Mouse (Mus musculus) embryonic facial prominence, embryonic 11.5 days (tissue): Measurements from ENCODE around the gene Gpha2. TPM values are rescaled to one million over a fixed set of nuclear protein-coding genes. Genes with fewer than 3 reads are reported as not detected.

Experiments
- ATAC-seq: fragments of 200-750 bp; cut with Nextera tagmentation; replicated peaks from 2 replicates; pipeline ENCODE4 v1.8.0; 2017; ENCODE audit warnings: low read depth; ENCODE audit not compliant: insufficient number of reproducible peaks, low FRiP score, low TSS enrichment
- DNase-seq: peaks from one replicate; pipeline ENCODE4 v3.0.0-alpha.2; 2015; ENCODE audit warnings: low spot score
- H3K27ac ChIP-seq: fragments of 300-500 bp; sonication (generic); replicated peaks from 2 replicates; pipeline ENCODE4 v1.5.1; 2014; ENCODE audit warnings: mild to moderate bottlenecking, low read depth, low read length, control low read depth
- H3K27me3 ChIP-seq: fragments of 300-500 bp; sonication (generic); 2 replicates; pipeline ENCODE4 v1.6.1; 2014; ENCODE audit warnings: mild to moderate bottlenecking, low read length, moderate library complexity, mixed read lengths; ENCODE audit not compliant: control insufficient read depth, insufficient read depth
- H3K36me3 ChIP-seq: fragments of 300-500 bp; sonication (generic); replicated peaks from 2 replicates; pipeline ENCODE4 v1.6.1; 2014; ENCODE audit warnings: low read depth, mild to moderate bottlenecking, low read length, moderate library complexity, mixed read lengths; ENCODE audit not compliant: control insufficient read depth, insufficient read depth
- H3K4me1 ChIP-seq: fragments of 300-500 bp; sonication (generic); 2 replicates; pipeline ENCODE4 v1.6.1; 2014; ENCODE audit warnings: low read length, mixed read lengths; ENCODE audit not compliant: control insufficient read depth, insufficient read depth
- H3K4me2 ChIP-seq: fragments of 300-500 bp; sonication (generic); 2 replicates; pipeline ENCODE4 v1.6.1; 2014; ENCODE audit warnings: low read depth, mild to moderate bottlenecking, control low read depth, low read length, moderate library complexity
- H3K4me3 ChIP-seq: fragments of 300-500 bp; sonication (generic); 2 replicates; pipeline ENCODE4 v1.5.1; 2014; ENCODE audit warnings: low read depth, low read length, control low read depth
- H3K9ac ChIP-seq: fragments of 300-500 bp; sonication (generic); replicated peaks from 2 replicates; pipeline ENCODE4 v1.6.1; 2014; ENCODE audit warnings: mild to moderate bottlenecking, control low read depth, low read length
- H3K9me3 ChIP-seq: fragments of 300-500 bp; sonication (generic); replicated peaks from 2 replicates; pipeline ENCODE4 v1.6.1; 2016; ENCODE audit warnings: mild to moderate bottlenecking, low read length, inconsistent platforms, mixed read lengths; ENCODE audit not compliant: control insufficient read depth
- WGBS: fragments of 180-500 bp; shearing (Covaris S2); extraction: QIAGEN DNeasy Blood & Tissue Kit; methylation state at CpG from one replicate; pipeline ENCODE4 v1.1.7; 2014; 5-methylcytosine and 5-hydroxymethylcytosine counted together
- polyA plus RNA-seq: library from polyadenylated mRNA; unstranded; fragments of >200 nt; fragmentation: Nextera tagmentation; extraction: Ambion mirVana; gene quantifications from 2 replicates; pipeline ENCODE4 v1.2.1, GENCODE M21; 2014

Gpha2 gene
- polyA plus RNA-seq, result 1.9 and 2.4 TPM in 2 replicates

GRCm38 (mm10) chr19:6226135-6226534, at the start of gene Gpha2:
Gene Gpha2, plus strand, starts transcription at chr19:6226380.
- DNase-seq (peak; percentile 72), ATAC-seq (0 out of 2 replicates have a peak, but pooled peaks have one; percentile 29)
- no peaks in the 10 kb centered on the region for H3K4me1 ChIP-seq
- H3K9me3 ChIP-seq, result no peaks in the 10 kb centered on the region
- H3K4me3 ChIP-seq, result no peak within 1 kb of the TSS
- WGBS, result 3% methylated on average over 2 of the region's 2 CpGs
- no peak within 1 kb of the TSS; the same call in 1 of the 2 replicates for H3K27ac ChIP-seq
- H3K36me3 ChIP-seq, result peaks cover 2% of the 10 kb centered on the region; the same call in 1 of the 2 replicates
- no peaks in the 10 kb centered on the region for H3K27me3 ChIP-seq
- no peak within 1 kb of the TSS for H3K4me2 ChIP-seq
- no peak within 1 kb of the TSS for H3K9ac ChIP-seq

- no peaks in the 10 kb centered on the region for H3K27me3 ChIP-seq
- no peak for ATAC-seq
- 92% methylated on average over 6 of the region's 6 CpGs for WGBS
These were observed 47.4 kb upstream of the Gpha2 start for GRCm38 (mm10) chr19:6178775-6179174.

DNA sequence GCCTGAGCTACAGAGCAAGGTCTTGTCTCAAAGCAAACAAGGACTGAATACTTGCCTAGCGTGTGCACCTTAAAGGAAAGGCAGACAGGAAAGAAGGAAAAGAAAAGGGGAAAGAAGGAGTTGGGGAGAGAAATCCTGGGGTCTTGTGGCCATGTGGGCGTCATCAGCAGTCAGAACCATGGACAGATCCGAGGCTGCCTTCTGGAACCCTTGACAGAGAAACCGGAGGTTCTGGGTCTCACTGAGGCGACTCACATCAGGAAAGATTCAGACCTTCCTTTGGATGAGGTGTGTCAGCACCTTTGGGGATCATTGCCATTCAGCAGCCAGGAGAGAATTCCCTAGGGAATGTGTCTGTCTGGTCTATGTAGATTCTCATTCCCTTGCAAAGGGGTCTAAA, 44.6 kb upstream of the Gpha2 start:
- no peaks in the 10 kb centered on the region for H3K36me3 ChIP-seq
- no peak for ATAC-seq
- no peaks in the 10 kb centered on the region for H3K9me3 ChIP-seq
- no peak overlapping the region for H3K4me2 ChIP-seq
- no peak overlapping the region for H3K27ac ChIP-seq
- H3K4me1 ChIP-seq, result no peaks in the 10 kb centered on the region
- 15% methylated on average over 5 of the region's 5 CpGs for WGBS
- DNase-seq, result peak; percentile 73
- H3K9ac ChIP-seq, result no peak overlapping the region
- H3K27me3 ChIP-seq, result no peaks in the 10 kb centered on the region
- H3K4me3 ChIP-seq, result no peak overlapping the region

More at GRCm38 (mm10) chr19:6178775-6179174, 47.4 kb upstream of the Gpha2 start:
- DNase-seq, result no peak
- Histone ChIP-seq H3K4me3 (no peak overlapping the region), H3K9me3 (no peaks in the 10 kb centered on the region), H3K4me1 (no peaks in the 10 kb centered on the region), H3K9ac (no peak overlapping the region), H3K36me3 (no peaks in the 10 kb centered on the region), H3K27ac (no peak overlapping the region), H3K4me2 (no peak overlapping the region)

GRCm38 (mm10) chr19:6182534-6182933, 43.6 kb upstream of the Gpha2 start:
- Histone ChIP-seq H3K4me1 (no peaks in the 10 kb centered on the region), H3K4me2 (no peak overlapping the region), H3K9ac (no peak overlapping the region), H3K4me3 (no peak overlapping the region), H3K27me3 (no peaks in the 10 kb centered on the region), H3K9me3 (no peaks in the 10 kb centered on the region), H3K27ac (no peak overlapping the region), H3K36me3 (no peaks in the 10 kb centered on the region)
- WGBS, result 16% methylated on average over 3 of the region's 3 CpGs
- DNase-seq (no peak), ATAC-seq (no peak)

DNA sequence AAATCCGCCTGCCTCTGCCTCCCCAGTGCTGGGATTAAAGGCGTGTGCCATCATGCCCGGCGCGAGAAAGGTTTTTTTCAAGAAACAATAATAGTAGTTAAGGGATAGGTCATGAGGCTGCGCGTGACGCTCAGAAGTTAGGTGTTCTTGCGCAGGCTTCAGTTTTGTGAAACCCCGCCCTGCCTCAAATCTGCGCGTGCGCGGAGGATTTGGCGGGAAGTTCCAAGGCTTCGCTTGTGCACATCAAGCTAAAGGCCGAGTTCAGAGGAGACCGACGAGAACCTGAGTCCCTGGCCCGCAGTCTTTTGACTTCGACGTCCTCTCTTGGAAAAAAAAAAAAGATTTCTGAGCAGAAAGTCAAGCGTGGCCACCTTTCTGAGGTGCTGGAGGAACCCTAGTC, 42.0 kb upstream of the Gpha2 start, which contains the start of gene Majin:
Gene Majin (plus strand): TSS at position 258 of the 400 bp plus-strand sequence.
- no peak within 1 kb of the TSS for H3K27ac ChIP-seq
- H3K9ac ChIP-seq, result no peak within 1 kb of the TSS
- DNase-seq, result no peak
- no peaks in the 10 kb centered on the region for H3K36me3 ChIP-seq
- H3K4me1 ChIP-seq, result no peaks in the 10 kb centered on the region
- no peak within 1 kb of the TSS for H3K4me2 ChIP-seq
- ATAC-seq, result no peak
- WGBS, result 88% methylated on average over 23 of the region's 23 CpGs
- no peaks in the 10 kb centered on the region for H3K27me3 ChIP-seq
- H3K9me3 ChIP-seq, result no peaks in the 10 kb centered on the region
- no peak within 1 kb of the TSS for H3K4me3 ChIP-seq

DNA sequence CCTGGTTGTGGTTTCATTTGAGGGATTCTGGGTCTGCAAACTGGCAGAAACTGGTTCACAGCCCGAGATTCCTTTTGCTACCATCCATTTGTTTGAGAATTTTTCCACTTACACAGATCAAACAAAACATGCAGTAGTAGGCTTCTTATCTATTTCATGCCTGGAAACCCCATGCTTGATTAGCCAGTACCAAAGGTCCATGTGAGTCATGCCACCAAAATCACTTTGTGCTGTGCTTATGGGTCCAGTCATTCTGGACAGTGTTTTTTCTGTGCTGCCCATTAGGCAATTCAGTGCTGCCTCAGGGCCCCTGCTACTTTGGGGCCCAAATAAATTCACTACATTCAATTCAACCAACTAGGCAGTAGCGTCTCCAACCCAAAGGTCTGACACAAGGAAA, 21.9 kb upstream of the Gpha2 start:
- DNase-seq, result no peak
- H3K36me3 ChIP-seq, result no peaks in the 10 kb centered on the region
- no peak overlapping the region for H3K4me3 ChIP-seq
- no peaks in the 10 kb centered on the region for H3K9me3 ChIP-seq
- no peak overlapping the region for H3K9ac ChIP-seq
- WGBS, result 82% methylated on average over 2 of the region's 2 CpGs
- H3K27me3 ChIP-seq, result no peaks in the 10 kb centered on the region
- no peaks in the 10 kb centered on the region for H3K4me1 ChIP-seq
- H3K4me2 ChIP-seq, result no peak overlapping the region
- no peak for ATAC-seq
- H3K27ac ChIP-seq, result no peak overlapping the region

DNA sequence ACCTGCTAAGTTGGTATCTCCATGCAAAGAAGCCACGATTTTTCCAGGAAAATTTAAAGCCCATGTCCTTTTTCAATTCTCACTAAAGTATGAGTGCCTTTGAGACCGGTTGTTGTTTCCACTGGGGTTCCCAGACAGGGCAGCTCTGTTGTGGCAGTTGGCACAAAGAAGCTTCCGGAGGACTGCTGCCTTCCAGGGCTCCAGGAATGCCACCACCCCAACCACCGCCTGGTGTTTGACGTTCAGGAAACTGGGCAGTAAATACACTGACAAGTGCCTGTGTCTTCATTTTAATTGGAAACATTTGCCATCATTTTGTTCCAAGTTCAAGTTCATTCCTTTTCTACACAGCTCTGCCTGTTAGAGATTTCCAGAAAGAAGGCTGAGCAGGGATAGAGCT, 19.5 kb upstream of the Gpha2 start:
- Histone ChIP-seq H3K4me1 (no peaks in the 10 kb centered on the region), H3K4me2 (no peak overlapping the region), H3K4me3 (no peak overlapping the region), H3K27me3 (no peaks in the 10 kb centered on the region), H3K27ac (no peak overlapping the region), H3K9ac (no peak overlapping the region), H3K9me3 (no peaks in the 10 kb centered on the region), H3K36me3 (no peaks in the 10 kb centered on the region)
- no peak for ATAC-seq
- WGBS, result 65% methylated on average over 5 of the region's 5 CpGs
- no peak for DNase-seq

GRCm38 (mm10) chr19:6216046-6216705, 10.0 kb upstream of the Gpha2 start:
- ATAC-seq (no peak), DNase-seq (no peak)
- no peaks in the 10 kb centered on the region for H3K4me1 ChIP-seq
- H3K9me3 ChIP-seq, result no peaks in the 10 kb centered on the region
- no peaks in the 10 kb centered on the region for H3K27me3 ChIP-seq
- 79% methylated on average over 6 of the region's 6 CpGs for WGBS
- no peak overlapping the region for H3K9ac ChIP-seq
- no peak overlapping the region for H3K4me3 ChIP-seq
- no peak overlapping the region for H3K4me2 ChIP-seq
- H3K36me3 ChIP-seq, result no peaks in the 10 kb centered on the region
- no peak overlapping the region for H3K27ac ChIP-seq
